Mouse (Mus musculus): ENCODE results near the gene Baiap2l1. TPM values are rescaled to one million over a fixed set of nuclear protein-coding genes. Genes with fewer than 3 reads are reported as not detected.

The Baiap2l1 gene
- polyA plus RNA-seq (2012; rRNA removed; ENCODE audit: low replicate concordance), result 42.4 and 48.0 TPM in 2 replicates

DNA sequence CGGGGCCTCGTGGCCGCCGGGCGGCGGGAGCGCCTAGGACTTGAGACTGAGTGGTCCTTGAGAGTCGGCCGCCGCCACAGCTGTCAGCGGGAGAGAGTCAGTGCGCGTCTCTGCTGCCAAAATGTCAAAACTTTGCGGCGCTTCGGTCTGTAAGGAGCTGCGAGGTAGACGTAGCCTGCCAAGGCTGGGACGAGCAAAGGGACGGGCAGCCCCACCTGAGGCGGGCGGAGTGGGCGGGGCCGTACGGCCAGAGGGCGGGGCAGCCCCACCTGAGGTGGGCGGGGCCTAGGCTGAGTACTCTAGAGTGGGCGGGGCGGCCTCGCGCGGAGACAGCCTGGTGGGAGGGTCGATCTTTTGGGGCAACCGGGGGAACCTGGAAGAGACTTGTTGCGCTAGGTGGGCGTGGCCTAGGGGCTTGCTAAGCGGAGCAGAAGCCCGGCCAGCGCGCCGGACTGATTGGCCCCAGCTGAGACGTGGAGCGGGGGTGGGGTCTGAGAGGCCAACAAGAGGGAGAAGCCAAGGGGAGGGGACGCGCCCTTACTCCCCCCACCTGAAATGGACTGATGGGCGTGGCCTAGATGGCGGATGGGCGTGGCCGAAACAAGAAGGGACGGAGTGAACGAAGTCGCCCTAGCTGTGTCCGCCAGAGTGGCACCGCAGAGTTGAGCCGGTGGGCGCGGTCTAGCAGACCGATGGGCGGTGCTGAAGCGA is at the start of gene Baiap2l1:
TSS of gene Baiap2l1 (minus strand) at position 232 of the 711 bp plus-strand sequence.

DNA sequence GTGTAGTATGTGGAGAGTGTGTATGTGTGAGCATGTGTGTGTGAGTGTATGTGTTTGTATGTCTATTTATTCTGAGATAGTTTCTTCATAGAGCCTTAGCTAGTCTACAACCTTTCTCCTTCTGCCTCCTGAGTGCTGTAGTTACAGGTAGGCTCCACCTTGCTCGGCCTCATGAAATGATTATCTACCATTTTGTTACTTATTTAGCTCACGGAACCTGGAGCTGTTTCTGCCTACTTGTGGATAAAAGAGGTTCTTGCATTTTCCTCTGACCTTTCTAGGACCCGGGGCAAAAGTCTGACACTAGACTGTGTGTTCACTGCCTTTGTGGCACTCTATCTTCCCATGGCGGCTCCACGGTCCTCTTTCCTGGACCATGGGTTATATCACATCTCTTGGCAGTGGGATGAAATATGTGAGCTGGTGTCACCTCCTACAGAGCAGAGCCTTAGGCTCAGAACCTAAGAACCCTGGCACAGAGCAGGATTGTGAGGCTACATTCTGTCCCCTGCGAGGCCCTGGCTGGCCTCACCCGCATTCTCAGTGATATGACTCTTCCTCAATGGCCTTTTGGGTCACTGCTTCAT is 113.9 kb downstream of the Baiap2l1 start, which contains the start of gene Bri3:
TSS of gene Bri3 (plus strand) at position 537 of the 587 bp plus-strand sequence.

DNA sequence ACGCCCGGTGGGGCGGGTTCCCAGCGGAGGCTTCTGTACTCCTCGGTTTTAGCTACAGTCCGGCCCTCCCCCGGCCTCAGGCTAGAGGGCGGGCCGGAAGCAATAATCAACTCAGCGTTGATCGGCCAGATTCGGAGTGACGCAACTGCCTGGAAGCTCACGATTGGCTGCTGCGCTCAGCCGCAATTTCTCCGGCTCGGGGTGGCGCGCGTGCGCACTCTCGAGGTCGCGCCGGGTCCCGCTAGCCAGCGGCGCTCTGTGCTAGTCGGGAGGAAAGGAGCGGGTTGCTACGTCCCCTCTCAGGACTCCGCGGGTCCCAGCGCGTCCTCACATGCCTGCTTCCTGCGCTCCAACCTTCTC is 134.4 kb downstream of the Baiap2l1 start, which contains the start of gene Tecpr1:
TSS of gene Tecpr1 (minus strand) at position 113 of the 360 bp plus-strand sequence.

Other genes starting within 250 kb of the Baiap2l1 start
- 8.1 and 13.3 TPM in 2 replicates for gene Bhlha15, start 167.8 kb downstream of the Baiap2l1 start, polyA plus RNA-seq (2012; rRNA removed; ENCODE audit: low replicate concordance)
- gene Tecpr1, start 134.5 kb downstream of the Baiap2l1 start, polyA plus RNA-seq (2012; rRNA removed; ENCODE audit: low replicate concordance), result 18.8 and 25.7 TPM in 2 replicates
- gene Bri3, start 113.7 kb downstream of the Baiap2l1 start, polyA plus RNA-seq (2012; rRNA removed; ENCODE audit: low replicate concordance), result 183 and 336 TPM in 2 replicates
- 3.9 and 6.8 TPM in 2 replicates for gene Nptx2, start 187.8 kb upstream of the Baiap2l1 start, polyA plus RNA-seq (2012; rRNA removed; ENCODE audit: low replicate concordance)

All from duodenum, adult 2 months (tissue).